Comparison of ENCODE assay signal across 8 mouse cellular contexts in genomic region chr5:92277437-92278394, GRCm38 (mm10). TPM values are rescaled to one million over a fixed set of nuclear protein-coding genes. Genes with fewer than 3 reads are reported as not detected.
DNase-seq lines count a peak whose midpoint lies in the region; ATAC-seq lines count a peak whose summit lies in the region.

Gene Naaa (minus strand): TSS chr5:92278170.

- H3K4me2 ChIP-seq in heart, embryonic 14.5 days (ENCODE audit: low read length), result peak within 1 kb of the TSS; percentile 92
- H3K4me2 ChIP-seq in liver, embryonic 13.5 days, result peak within 1 kb of the TSS; percentile 91
- H3K4me2 ChIP-seq in stomach, embryonic 16.5 days (ENCODE audit: low read depth, low read length), result peak within 1 kb of the TSS; percentile 89

- peaks cover 5 to 8% of the 10 kb centered on the region in 2 experiments; a peak in 2 of 4 replicates for H3K4me1 ChIP-seq in heart, embryonic 14.5 days (ENCODE audit: control insufficient read depth in 2 of 2, insufficient read depth in 2 of 2, low read length in 2 of 2)
- peaks cover 24% of the 10 kb centered on the region for H3K4me1 ChIP-seq in liver, embryonic 13.5 days (replicated peaks)
- H3K4me1 ChIP-seq in stomach, embryonic 16.5 days (ENCODE audit: control insufficient read depth, insufficient read depth, low read length), result 0 out of 2 replicates have a peak, but pooled peaks cover 9% of the 10 kb centered on the region

- H3K27me3 ChIP-seq in heart, embryonic 14.5 days (ENCODE audit: control insufficient read depth, insufficient read depth, low read length), result no peaks in the 10 kb centered on the region
- H3K27me3 ChIP-seq in liver, embryonic 13.5 days, result peaks cover 34% of the 10 kb centered on the region
- H3K27me3 ChIP-seq in stomach, embryonic 16.5 days (ENCODE audit: control insufficient read depth, insufficient read depth, low read length), result no peaks in the 10 kb centered on the region

- H3K27ac ChIP-seq in heart, embryonic 14.5 days (replicated peaks in 1 of 2; ENCODE audit: control insufficient read depth in 1 of 2, insufficient read depth in 1 of 2, low read depth in 2 of 2, low read length in 2 of 2), result peak within 1 kb of the TSS; percentile 5 to 29; a peak in 2 of 4 replicates
- peak within 1 kb of the TSS; percentile 50 for H3K27ac ChIP-seq in liver, embryonic 13.5 days
- H3K27ac ChIP-seq in stomach, embryonic 16.5 days (ENCODE audit: low read length), result peak within 1 kb of the TSS; percentile 18

- WGBS in heart, embryonic 14.5 days, result 3% methylated on average over 54 of the region's 54 CpGs
- WGBS in liver, embryonic 13.5 days (ENCODE audit: insufficient replicate concordance), result 2% methylated on average over 54 of the region's 54 CpGs
- 2% methylated on average over 54 of the region's 54 CpGs for WGBS in stomach, embryonic 16.5 days

- peak; percentile 94 for ATAC-seq in CD4-positive, CD25-positive, alpha-beta regulatory T cell, adult 4 months
- ATAC-seq in heart, embryonic 14.5 days (ENCODE audit: insufficient number of reproducible peaks, insufficient read depth, low FRiP score, low read depth), result peak; percentile 87
- peak; percentile 93 for ATAC-seq in liver, embryonic 13.5 days (ENCODE audit: low read depth)
- ATAC-seq in stomach, embryonic 16.5 days (ENCODE audit: insufficient read depth, low FRiP score), result peak; percentile 95

- H3K9ac ChIP-seq in heart, embryonic 14.5 days (ENCODE audit: low read length), result peak within 1 kb of the TSS; percentile 70
- peak within 1 kb of the TSS; percentile 68 for H3K9ac ChIP-seq in liver, embryonic 13.5 days
- peak within 1 kb of the TSS; percentile 79 for H3K9ac ChIP-seq in stomach, embryonic 16.5 days (ENCODE audit: low read length)

- H3K36me3 ChIP-seq in heart, embryonic 14.5 days (ENCODE audit: control insufficient read depth, insufficient read depth, low read length), result no peaks in the 10 kb centered on the region
- no peaks in the 10 kb centered on the region for H3K36me3 ChIP-seq in liver, embryonic 13.5 days
- H3K36me3 ChIP-seq in stomach, embryonic 16.5 days (ENCODE audit: control insufficient read depth, insufficient read depth, low read length), result no peaks in the 10 kb centered on the region

- peak within 1 kb of the TSS; percentile 49 to 95 for H3K4me3 ChIP-seq in heart, embryonic 14.5 days (ENCODE audit: control insufficient read depth in 1 of 2, insufficient read depth in 1 of 2, low read depth in 1 of 2, low read length in 2 of 2)
- H3K4me3 ChIP-seq in liver, embryonic 13.5 days (replicated peaks), result peak within 1 kb of the TSS; percentile 71
- peak within 1 kb of the TSS; percentile 81 for H3K4me3 ChIP-seq in stomach, embryonic 16.5 days (replicated peaks; ENCODE audit: low read length)

- no peaks in the 10 kb centered on the region for H3K9me3 ChIP-seq in heart, embryonic 14.5 days (ENCODE audit: control insufficient read depth, low read length)
- no peaks in the 10 kb centered on the region for H3K9me3 ChIP-seq in liver, embryonic 13.5 days (replicated peaks)
- H3K9me3 ChIP-seq in stomach, embryonic 16.5 days (replicated peaks; ENCODE audit: control insufficient read depth, low read length), result no peaks in the 10 kb centered on the region

- peak; percentile 40 for DNase-seq in c-Kit-negative CD71-positive TER-119-positive erythroid progenitor cells, embryonic 14.5 days (ENCODE audit: low read depth, low spot score)
- DNase-seq in fibroblast of lung, adult 2 months (ENCODE audit: low read depth), result peak; percentile 70
- DNase-seq in kidney, postnatal 14 days, result peak; percentile 91
- DNase-seq in liver, embryonic 13.5 days, result peak; percentile 69
- DNase-seq in neural tube, embryonic 10.5 days (ENCODE audit: extremely low spot score, low spot score), result peak; percentile 83

RNA-seq across cellular contexts. Expression of gene Naaa, which starts in this region (rescaled TPM):
- 10 to 100 TPM; 11.1 to 11.8 TPM for polyA plus RNA-seq in CD4-positive, CD25-positive, alpha-beta regulatory T cell, adult 4 months (2017; shearing (Covaris generic))
- polyA plus RNA-seq in heart, embryonic 14.5 days (2014; fragmentation: Nextera tagmentation; extraction: Ambion mirVana), result 6.0 and 6.3 TPM in 2 replicates
- 3.6 and 3.9 TPM in 2 replicates for polyA plus RNA-seq in liver, embryonic 13.5 days (2015; fragmentation: Nextera tagmentation; extraction: Ambion mirVana)
- 21.4 and 22.1 TPM in 2 replicates for polyA plus RNA-seq in stomach, embryonic 16.5 days (2015; fragmentation: Nextera tagmentation; extraction: Ambion mirVana)

Comparison
In these comparisons a context has a peak if more than half of its experiments do, and no peak if none do; other contexts are left out.
1. Peak in every context shown above with its lines: DNase-seq, ATAC-seq, H3K4me3 ChIP-seq and H3K27ac ChIP-seq.
2. DNase-seq: peak in every context shown above with its lines; median percentile 91 in kidney, postnatal 14 days; 83 in neural tube, embryonic 10.5 days; 70 in fibroblast of lung, adult 2 months; 69 in liver, embryonic 13.5 days; 40 in c-Kit-negative CD71-positive TER-119-positive erythroid progenitor cells, embryonic 14.5 days.